Mouse (Mus musculus): ENCODE measurements around the gene Vmn1r159.
"Not testable (repeated sequence)": the region's sequence is repeated elsewhere in the genome, so short reads cannot be mapped to it uniquely, and the experiment has no call there.

Vmn1r159 gene

DNA sequence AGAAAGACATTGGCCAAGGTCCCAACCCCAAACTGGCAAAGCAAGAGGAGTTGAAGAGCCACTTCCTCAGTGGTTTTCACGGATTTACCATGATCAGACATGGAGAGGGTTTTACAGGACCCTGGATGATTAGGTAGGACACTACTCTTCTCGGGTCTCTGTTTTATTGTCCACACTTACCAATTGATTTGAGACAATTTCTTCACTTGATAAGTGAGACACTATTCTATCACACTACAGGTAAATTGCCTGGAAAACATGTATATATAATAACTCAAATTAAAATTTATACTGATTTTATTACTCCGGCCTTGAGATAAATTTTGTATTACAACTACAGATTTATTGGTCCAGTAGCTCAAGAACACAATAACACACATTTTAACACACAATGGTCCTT lies at the start of gene Vmn1r159:
TSS of gene Vmn1r159 (minus strand) at position 101 of the 400 bp plus-strand sequence.
- DNase-seq = not testable (repeated sequence)

DNA sequence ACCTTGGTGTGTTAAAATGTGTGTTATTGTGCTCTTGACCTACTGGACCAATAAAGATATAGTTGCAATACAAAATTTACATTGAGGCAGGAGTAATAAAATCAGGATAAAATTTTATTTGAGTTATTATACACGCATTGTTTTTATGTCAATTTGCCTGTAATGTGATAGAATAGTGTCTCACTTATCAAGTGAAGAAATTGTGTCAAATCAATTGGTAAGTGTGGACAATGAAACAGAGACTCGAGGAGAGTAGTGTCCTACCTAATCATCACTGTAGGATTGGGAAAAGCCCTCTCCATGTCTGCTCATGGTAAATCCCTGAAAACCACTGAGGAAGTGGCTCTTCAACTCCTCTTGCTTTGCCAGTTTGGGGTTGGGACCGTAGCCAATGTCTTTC lies 27.5 kb upstream of the Vmn1r159 start, which contains the start of gene Vmn1r160:
TSS of gene Vmn1r160 (plus strand) at position 301 of the 400 bp plus-strand sequence.
- not testable (repeated sequence) for DNase-seq
